Mouse (Mus musculus) midbrain, embryonic 10.5 days (tissue): ENCODE measurements at regions not wholly inside any gene's neighbourhood (a gene's known extent, or its start where the extent isn't known, plus 50 kb on each side); places are given as distances from the start of the nearest gene placed in this dataset.

ENCODE experiments used
- DNase-seq: peaks from one replicate; pipeline ENCODE4 v3.0.0-alpha.2; 2017; ENCODE audit warnings: low spot score
- H3K27ac ChIP-seq: fragments of 300-500 bp; sonication (generic); replicated peaks from 2 replicates; pipeline ENCODE4 v1.5.1; 2016; ENCODE audit warnings: mild to moderate bottlenecking
- H3K27me3 ChIP-seq: fragments of 300-500 bp; sonication (generic); 2 replicates; pipeline ENCODE4 v1.6.1; 2016; ENCODE audit warnings: low read depth, mild to moderate bottlenecking; ENCODE audit not compliant: poor library complexity, severe bottlenecking
- H3K36me3 ChIP-seq: fragments of 300-500 bp; sonication (generic); 2 replicates; pipeline ENCODE4 v1.6.1; 2016; ENCODE audit warnings: mild to moderate bottlenecking, moderate library complexity
- H3K4me1 ChIP-seq: fragments of 300-500 bp; sonication (generic); 2 replicates; pipeline ENCODE4 v1.6.1; 2016
- H3K4me3 ChIP-seq: fragments of 300-500 bp; sonication (generic); 2 replicates; pipeline ENCODE4 v1.5.1; 2016; ENCODE audit warnings: mild to moderate bottlenecking, moderate library complexity
- H3K9me3 ChIP-seq: fragments of 300-500 bp; sonication (generic); replicated peaks from 2 replicates; pipeline ENCODE4 v1.6.1; 2016; ENCODE audit warnings: mild to moderate bottlenecking
- WGBS: fragments of 180-500 bp; shearing (Covaris S2); methylation state at CpG from one replicate; pipeline ENCODE4 v1.1.7; 2016; 5-methylcytosine and 5-hydroxymethylcytosine counted together

DNA sequence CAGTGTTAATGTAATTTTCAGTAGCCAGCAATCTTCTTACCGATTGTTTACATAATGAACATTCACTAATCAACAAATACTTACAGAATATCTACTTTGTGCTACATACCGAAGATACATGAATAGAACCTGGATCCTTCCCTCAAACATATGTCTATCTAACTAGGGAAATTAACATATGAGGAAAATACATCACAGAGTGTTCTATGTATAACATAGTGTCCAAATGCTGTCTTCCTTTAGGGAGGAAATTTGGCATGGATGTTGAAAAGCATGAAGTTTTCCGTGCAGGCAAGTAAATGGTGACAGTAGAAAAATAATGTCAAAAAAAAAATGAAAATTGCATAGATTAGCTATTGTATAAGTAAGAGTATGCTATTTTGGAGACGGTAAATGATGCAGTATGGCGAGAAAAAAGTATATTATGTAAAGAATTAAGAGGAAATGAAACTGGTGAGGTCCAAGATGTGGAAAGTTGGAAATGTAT lies 392.8 kb upstream of the Brinp1 start:
- no peak for DNase-seq
- no peaks in the 10 kb centered on the region for H3K9me3 ChIP-seq
- 90% methylated on average over 5 of the region's 5 CpGs for WGBS
- no peaks in the 10 kb centered on the region for H3K36me3 ChIP-seq
- H3K27me3 ChIP-seq: no peaks in the 10 kb centered on the region
- no peak overlapping the region for H3K4me3 ChIP-seq
- no peaks in the 10 kb centered on the region for H3K4me1 ChIP-seq
- no peak overlapping the region for H3K27ac ChIP-seq

DNA sequence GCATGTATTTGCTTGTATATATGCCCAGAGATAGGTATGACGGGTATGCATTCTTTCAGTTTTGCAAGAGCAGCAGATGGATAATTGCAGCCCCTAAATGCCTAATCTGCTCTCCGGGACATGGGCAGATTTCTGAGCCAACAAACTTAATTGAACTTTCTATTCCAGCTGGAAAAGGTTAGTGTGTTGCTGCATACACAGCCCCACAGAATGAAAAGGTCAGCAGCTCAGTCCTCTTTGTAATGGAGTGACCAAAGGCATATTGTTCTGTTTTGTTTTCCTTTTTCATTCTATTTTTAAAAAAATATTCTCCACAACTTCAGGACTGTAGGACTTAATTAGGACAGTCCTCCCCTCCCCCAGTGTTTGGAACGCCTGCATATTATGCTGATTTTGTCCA lies 373.4 kb upstream of the Brinp1 start:
- no peak for DNase-seq
- 68% methylated on average over 3 of the region's 3 CpGs for WGBS
- H3K36me3 ChIP-seq: no peaks in the 10 kb centered on the region
- H3K27me3 ChIP-seq: no peaks in the 10 kb centered on the region
- H3K27ac ChIP-seq: no peak overlapping the region
- no peaks in the 10 kb centered on the region for H3K9me3 ChIP-seq
- H3K4me3 ChIP-seq: no peak overlapping the region
- H3K4me1 ChIP-seq: no peaks in the 10 kb centered on the region
